Mouse (Mus musculus): ENCODE results near the gene Rab34.

The Rab34 gene

DNA sequence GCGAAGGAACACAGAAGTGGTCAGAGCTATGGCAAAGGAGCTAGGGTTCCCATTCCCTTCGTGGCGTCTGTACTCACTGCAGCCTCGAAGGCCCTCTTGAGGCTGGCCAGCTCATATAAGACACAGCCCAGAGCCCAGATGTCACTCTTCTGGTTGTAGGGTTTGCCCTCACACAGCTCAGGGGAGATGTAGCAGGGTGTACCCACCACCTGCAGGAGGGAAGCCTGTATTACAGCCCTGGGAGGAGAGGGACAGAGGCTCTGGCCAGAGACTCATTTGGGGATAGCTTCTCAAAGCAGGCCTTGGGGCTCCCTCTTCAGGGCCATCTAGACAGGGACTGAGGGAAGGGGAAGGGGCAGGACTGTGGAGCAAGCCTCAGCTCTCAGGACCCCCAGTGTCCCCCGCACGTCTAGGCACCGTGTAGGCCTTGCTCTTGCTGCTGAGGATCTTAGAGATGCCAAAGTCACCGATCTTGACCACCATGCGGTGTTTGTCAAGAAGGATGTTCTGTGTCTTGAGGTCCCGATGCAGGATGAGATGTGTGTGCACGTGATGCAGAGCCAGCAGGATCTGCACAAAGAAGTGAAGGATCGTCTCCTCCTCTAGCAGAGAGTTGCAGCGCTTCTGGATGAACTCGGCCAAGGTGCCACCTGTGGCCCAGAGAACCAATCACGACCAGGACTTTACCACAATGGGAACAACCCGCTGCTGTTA is 16.0 kb upstream of the Rab34 start:
- peak; percentile 47 for DNase-seq (ENCODE audit: low read depth, low spot score)
- Histone ChIP-seq H3K27me3 (ENCODE audit: control insufficient read depth, insufficient read depth, low read length, poor library complexity, severe bottlenecking) (no peaks in the 10 kb centered on the region), H3K36me3 (ENCODE audit: control insufficient read depth, insufficient read depth, low read length, poor library complexity, severe bottlenecking) (no peaks in the 10 kb centered on the region)

GRCm38 (mm10) chr11:78172748-78173383 is 15.4 kb upstream of the Rab34 start:
- no peak for DNase-seq (ENCODE audit: low read depth, low spot score)
- Histone ChIP-seq H3K27me3 (ENCODE audit: control insufficient read depth, insufficient read depth, low read length, poor library complexity, severe bottlenecking) (no peaks in the 10 kb centered on the region), H3K36me3 (ENCODE audit: control insufficient read depth, insufficient read depth, low read length, poor library complexity, severe bottlenecking) (no peaks in the 10 kb centered on the region)

- Histone ChIP-seq H3K36me3 (ENCODE audit: control insufficient read depth, insufficient read depth, low read length, poor library complexity, severe bottlenecking) (no peaks in the 10 kb centered on the region), H3K27me3 (ENCODE audit: control insufficient read depth, insufficient read depth, low read length, poor library complexity, severe bottlenecking) (no peaks in the 10 kb centered on the region)
- DNase-seq (ENCODE audit: low read depth, low spot score) = no peak
These were observed 13.7 kb upstream of the Rab34 start for GRCm38 (mm10) chr11:78174506-78174905.

- Histone ChIP-seq H3K27me3 (ENCODE audit: control insufficient read depth, insufficient read depth, low read length, poor library complexity, severe bottlenecking) (no peaks in the 10 kb centered on the region), H3K36me3 (ENCODE audit: control insufficient read depth, insufficient read depth, low read length, poor library complexity, severe bottlenecking) (peaks cover 6% of the 10 kb centered on the region)
- peak; percentile 67 for DNase-seq (ENCODE audit: low read depth, low spot score)
These were observed 12.3 kb upstream of the Rab34 start for GRCm38 (mm10) chr11:78175771-78176401.

DNA sequence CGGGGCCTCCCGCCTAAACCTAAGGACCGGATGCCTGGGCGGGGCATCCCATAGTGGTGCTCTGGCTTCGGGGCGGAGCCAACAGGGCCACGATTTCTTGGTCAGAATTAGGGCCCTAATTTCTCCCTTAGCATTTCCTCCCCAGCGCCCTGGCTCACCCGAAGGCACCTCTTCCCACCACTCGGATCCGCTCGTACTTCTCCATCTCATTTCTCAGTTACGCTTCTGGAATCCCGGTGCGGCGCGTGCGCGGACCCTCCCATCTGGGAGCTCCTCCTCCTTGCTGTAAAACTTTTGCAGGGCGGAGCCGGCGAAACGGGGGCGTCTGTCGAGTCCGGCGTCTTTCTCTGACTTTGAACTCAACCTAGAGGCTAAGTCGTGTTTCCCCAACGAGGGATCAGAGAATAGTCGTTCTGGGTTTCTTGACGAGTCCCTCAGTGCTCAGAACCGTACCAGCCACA is 11.8 kb upstream of the Rab34 start, which contains the start of the genes Nek8 and Tlcd1:
Gene Nek8 (minus strand): TSS at position 274 of the 461 bp plus-strand sequence.
Gene Tlcd1 (plus strand): TSS at position 310 of the 461 bp plus-strand sequence.
- Histone ChIP-seq H3K36me3 (ENCODE audit: control insufficient read depth, insufficient read depth, low read length, poor library complexity, severe bottlenecking) (peaks cover 8% of the 10 kb centered on the region), H3K27me3 (ENCODE audit: control insufficient read depth, insufficient read depth, low read length, poor library complexity, severe bottlenecking) (no peaks in the 10 kb centered on the region)
- DNase-seq (ENCODE audit: low read depth, low spot score) = peak; percentile 92

GRCm38 (mm10) chr11:78176905-78177331 is 11.3 kb upstream of the Rab34 start:
- Histone ChIP-seq H3K36me3 (ENCODE audit: control insufficient read depth, insufficient read depth, low read length, poor library complexity, severe bottlenecking) (peaks cover 8% of the 10 kb centered on the region), H3K27me3 (ENCODE audit: control insufficient read depth, insufficient read depth, low read length, poor library complexity, severe bottlenecking) (no peaks in the 10 kb centered on the region)
- peak; percentile 63 for DNase-seq (ENCODE audit: low read depth, low spot score)

GRCm38 (mm10) chr11:78177437-78177836 is 10.8 kb upstream of the Rab34 start:
- DNase-seq (ENCODE audit: low read depth, low spot score) = peak; percentile 53
- H3K36me3 ChIP-seq (ENCODE audit: control insufficient read depth, insufficient read depth, low read length, poor library complexity, severe bottlenecking) = peaks cover 8% of the 10 kb centered on the region

DNA sequence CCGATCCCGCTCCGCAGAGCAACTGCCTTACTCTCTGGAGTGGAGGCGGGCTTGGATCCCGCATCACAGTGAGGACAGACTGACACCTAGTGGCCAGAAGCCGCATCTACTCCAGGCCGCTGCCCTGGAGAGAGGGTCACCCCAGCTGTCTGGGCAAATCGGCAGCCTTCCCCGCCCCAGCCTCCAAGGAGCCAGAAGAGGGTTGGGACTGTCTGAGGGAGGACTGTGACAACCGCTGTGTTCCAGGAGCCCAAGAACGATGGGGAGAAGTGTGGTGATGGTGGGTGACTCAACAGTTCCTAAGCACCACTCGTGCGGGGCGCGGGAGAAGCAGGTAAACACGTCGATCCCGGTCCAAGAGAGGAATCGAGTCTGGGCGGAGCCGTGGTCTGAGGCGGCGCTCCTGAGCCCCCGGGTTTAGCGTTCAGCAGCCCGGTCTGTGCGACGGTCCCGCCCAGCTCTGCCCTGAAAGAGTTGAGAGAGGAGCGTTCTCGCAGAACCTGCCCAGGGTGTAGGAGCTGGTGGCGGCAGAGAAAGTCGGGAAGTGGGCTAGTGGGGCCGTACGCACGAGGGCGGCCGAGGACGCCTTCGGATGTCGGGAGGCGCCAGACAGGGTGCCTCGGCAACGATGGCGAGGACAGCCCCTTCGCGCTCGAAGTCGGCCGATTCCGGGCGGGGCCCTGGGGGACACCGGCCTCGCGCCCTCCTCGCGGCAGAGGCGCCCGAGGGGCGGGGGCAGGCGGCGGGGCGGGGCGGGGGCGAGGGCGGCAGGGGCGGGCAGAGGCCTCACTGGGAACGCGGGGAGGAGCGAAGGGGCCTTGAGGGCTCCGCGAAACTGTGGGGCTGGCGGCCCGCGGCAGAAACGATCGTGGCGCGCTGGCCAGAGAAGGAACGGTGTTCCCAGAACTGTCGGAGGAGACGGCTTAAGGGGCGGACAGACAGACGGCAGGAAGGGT is 10.0 kb upstream of the Rab34 start:
- no peaks in the 10 kb centered on the region for H3K27me3 ChIP-seq (ENCODE audit: control insufficient read depth, insufficient read depth, low read length, poor library complexity, severe bottlenecking)
- peak; percentile 93 for DNase-seq (ENCODE audit: low read depth, low spot score)
- peaks cover 8% of the 10 kb centered on the region for H3K36me3 ChIP-seq (ENCODE audit: control insufficient read depth, insufficient read depth, low read length, poor library complexity, severe bottlenecking)

More at GRCm38 (mm10) chr11:78177437-78177836, 10.8 kb upstream of the Rab34 start:
- H3K27me3 ChIP-seq (ENCODE audit: control insufficient read depth, insufficient read depth, low read length, poor library complexity, severe bottlenecking) = no peaks in the 10 kb centered on the region

DNA sequence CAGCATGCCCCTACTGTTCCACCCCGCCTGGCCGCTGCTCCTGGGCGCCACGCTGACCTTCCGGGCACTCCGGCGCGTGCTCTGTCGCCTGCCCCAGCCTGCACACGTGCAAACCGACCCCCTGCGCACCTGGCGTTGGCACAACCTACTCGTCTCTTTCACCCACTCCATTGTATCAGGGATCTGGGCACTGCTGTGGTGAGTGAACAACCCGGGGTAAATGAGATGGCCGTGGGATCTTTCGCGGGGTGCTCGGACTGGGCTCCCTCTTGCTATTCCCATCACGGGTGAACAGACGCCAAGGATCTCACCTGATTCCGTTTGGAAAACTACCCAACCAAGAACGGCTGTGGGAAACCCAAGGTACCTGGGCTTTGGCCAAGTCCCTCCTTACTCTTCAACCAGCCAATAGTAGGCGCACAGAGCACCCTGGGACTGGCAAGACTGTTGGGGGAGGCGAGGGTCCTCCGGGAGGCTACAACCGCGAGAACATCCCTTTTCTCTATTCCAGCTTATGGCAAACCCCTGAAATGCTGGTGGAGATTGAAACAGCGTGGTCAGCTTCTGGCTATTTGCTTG is 9.3 kb upstream of the Rab34 start:
- no peaks in the 10 kb centered on the region for H3K27me3 ChIP-seq (ENCODE audit: control insufficient read depth, insufficient read depth, low read length, poor library complexity, severe bottlenecking)
- H3K36me3 ChIP-seq (ENCODE audit: control insufficient read depth, insufficient read depth, low read length, poor library complexity, severe bottlenecking) = peaks cover 8% of the 10 kb centered on the region
- peak; percentile 23 for DNase-seq (ENCODE audit: low read depth, low spot score)

- DNase-seq (ENCODE audit: low read depth, low spot score) = no peak
- Histone ChIP-seq H3K36me3 (ENCODE audit: control insufficient read depth, insufficient read depth, low read length, poor library complexity, severe bottlenecking) (peaks cover 8% of the 10 kb centered on the region), H3K27me3 (ENCODE audit: control insufficient read depth, insufficient read depth, low read length, poor library complexity, severe bottlenecking) (no peaks in the 10 kb centered on the region)
These were observed 8.7 kb upstream of the Rab34 start for GRCm38 (mm10) chr11:78179438-78179999.

DNA sequence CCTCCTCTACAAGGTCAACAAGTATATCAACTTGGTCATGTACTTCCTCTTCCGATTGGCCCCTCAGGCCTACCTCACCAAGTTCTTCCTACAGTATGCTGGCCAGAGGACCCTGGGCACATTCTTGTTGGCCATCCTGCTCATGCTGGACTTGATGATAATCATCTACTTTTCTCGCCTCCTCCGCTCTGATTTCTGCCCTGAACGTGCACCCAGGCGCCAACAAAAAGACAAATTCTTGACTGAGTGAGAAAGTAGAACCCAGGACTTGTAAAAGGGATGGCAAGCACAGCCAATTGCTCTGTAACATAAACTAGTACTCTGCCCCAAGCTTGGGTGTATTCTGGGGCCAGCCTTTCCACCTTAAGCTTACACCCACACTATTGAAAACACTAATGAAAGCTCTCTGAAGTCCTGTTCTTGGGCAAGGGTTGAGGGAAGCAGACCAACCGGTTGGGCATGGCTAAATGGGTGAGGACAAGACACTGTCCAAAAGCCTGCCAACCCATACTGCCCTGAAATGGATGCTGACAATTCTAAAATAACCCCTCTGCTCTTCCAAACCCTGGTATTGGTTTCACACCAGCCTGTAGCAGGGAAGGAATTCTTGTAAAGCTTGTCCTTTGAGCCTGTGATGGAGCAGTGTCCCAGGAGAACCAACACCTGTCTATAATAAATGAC is 8.0 kb upstream of the Rab34 start:
- H3K36me3 ChIP-seq (ENCODE audit: control insufficient read depth, insufficient read depth, low read length, poor library complexity, severe bottlenecking) = peaks cover 8% of the 10 kb centered on the region
- H3K27me3 ChIP-seq (ENCODE audit: control insufficient read depth, insufficient read depth, low read length, poor library complexity, severe bottlenecking) = no peaks in the 10 kb centered on the region
- DNase-seq (ENCODE audit: low read depth, low spot score) = no peak

DNA sequence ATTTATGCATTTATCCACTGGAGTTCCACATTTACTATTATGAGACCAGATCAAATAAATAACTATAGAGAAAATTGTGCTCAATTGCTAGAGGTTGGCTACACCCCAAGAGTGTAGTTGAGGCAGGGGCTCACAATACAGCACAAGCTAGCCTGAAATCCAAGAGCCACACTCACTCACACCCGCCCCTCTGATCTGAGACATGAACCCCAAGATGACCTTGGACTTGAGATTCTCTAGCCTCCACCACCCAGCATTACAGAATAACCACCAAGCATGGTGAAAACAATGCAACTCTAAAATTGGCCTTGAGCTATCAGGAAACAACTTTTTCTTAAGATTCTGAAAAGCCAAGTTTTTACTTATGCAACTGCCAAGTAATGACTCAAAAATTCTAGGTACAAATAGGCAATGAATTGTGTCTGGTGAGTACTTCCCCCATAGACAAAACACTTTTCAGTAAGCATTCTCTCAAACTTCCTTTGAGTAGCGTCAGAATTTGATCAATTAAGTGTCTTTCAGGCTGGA is 6.3 kb upstream of the Rab34 start:
- Histone ChIP-seq H3K27me3 (ENCODE audit: control insufficient read depth, insufficient read depth, low read length, poor library complexity, severe bottlenecking) (no peaks in the 10 kb centered on the region), H3K36me3 (ENCODE audit: control insufficient read depth, insufficient read depth, low read length, poor library complexity, severe bottlenecking) (peaks cover 8% of the 10 kb centered on the region)
- no peak for DNase-seq (ENCODE audit: low read depth, low spot score)

DNA sequence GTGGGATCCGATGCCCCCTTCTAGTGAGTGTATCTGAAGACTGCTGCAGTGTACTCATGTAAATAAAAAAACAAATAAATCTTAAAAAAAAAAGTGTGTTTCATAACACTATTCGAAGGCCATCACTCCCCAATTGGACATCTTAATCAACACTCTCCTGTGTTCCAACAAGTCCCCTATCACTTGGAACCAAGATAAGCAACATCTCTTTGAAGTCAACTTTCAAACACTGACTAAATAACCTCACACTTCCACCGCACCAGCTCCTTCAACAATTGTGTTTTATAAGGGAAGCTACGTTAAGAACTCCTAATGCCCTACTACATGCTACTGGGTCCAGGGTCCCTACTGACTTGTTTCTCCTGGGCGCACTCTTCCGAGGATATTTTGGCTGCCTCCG is 5.8 kb upstream of the Rab34 start:
- no peaks in the 10 kb centered on the region for H3K27me3 ChIP-seq (ENCODE audit: control insufficient read depth, insufficient read depth, low read length, poor library complexity, severe bottlenecking)
- H3K36me3 ChIP-seq (ENCODE audit: control insufficient read depth, insufficient read depth, low read length, poor library complexity, severe bottlenecking) = peaks cover 8% of the 10 kb centered on the region
- DNase-seq (ENCODE audit: low read depth, low spot score) = no peak
